Mouse (Mus musculus): ENCODE measurements around the gene Cmpk2.

DNA sequence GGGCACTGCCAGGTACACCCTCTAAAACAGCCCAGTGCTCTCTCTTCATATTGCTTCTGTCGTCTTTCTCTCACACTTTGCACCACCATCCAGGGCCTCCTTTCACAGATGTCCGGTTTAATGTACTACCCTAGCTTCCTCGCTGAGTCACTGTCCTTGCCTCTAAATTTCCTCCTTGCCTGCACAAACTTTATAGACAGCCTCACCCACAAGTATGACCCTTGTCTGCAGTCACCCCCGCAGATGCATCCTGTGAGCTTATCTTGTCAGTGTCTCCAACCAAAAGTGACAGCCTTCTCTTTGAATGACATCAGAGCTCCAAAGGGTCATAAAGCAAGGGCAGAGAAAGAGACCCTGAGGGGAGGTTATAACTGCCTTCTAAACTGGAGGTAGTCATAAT is 16.1 kb upstream of the Cmpk2 start:
- TF ChIP-seq CTCF (conservative IDR thresholded peaks at IDR 0.05; ENCODE audit: low read length) (no peak), NANOG (IDR thresholded peaks at IDR 0.05; ENCODE audit: borderline replicate concordance, low read length) (no peak)
